Mouse (Mus musculus): Measurements from ENCODE around the gene Arf3. TPM values are rescaled to one million over a fixed set of nuclear protein-coding genes. Genes with fewer than 3 reads are reported as not detected.

The Arf3 gene
- polyA plus RNA-seq, 1 experiment = 72.0 TPM

- Histone ChIP-seq H3ac (ENCODE audit: control insufficient read depth, insufficient read length) (no peak overlapping the region), H3K36me3 (ENCODE audit: control insufficient read depth, insufficient read depth) (no peaks in the 10 kb centered on the region), H3K4me3 (no peak overlapping the region), H3K27me3 (ENCODE audit: control insufficient read depth, insufficient read depth, insufficient read length) (peaks cover 19% of the 10 kb centered on the region), H3K79me2 (ENCODE audit: control insufficient read depth, insufficient read depth) (no peaks in the 10 kb centered on the region), H3K4me2 (ENCODE audit: low read depth) (no peak overlapping the region)
- TF ChIP-seq MYOG (IDR thresholded peaks at IDR 0.05; ENCODE audit: control insufficient read depth in 1 of 3, insufficient read depth in 1 of 3, insufficient read length in 2 of 3, low read depth in 2 of 3) (peak; percentile 31 to 88 (median 78)), TCF3 (IDR thresholded peaks at IDR 0.05; ENCODE audit: insufficient read length, low read depth) (no peak), MYOD1 (IDR thresholded peaks at IDR 0.05; ENCODE audit: control insufficient read depth in 1 of 3, insufficient read length in 2 of 3, low read depth in 2 of 3) (peak in 2 of 3 experiments; percentile 33 to 74)
Measured at GRCm38 (mm10) chr15:98704312-98704711, 58.7 kb downstream of the Arf3 start.

DNA sequence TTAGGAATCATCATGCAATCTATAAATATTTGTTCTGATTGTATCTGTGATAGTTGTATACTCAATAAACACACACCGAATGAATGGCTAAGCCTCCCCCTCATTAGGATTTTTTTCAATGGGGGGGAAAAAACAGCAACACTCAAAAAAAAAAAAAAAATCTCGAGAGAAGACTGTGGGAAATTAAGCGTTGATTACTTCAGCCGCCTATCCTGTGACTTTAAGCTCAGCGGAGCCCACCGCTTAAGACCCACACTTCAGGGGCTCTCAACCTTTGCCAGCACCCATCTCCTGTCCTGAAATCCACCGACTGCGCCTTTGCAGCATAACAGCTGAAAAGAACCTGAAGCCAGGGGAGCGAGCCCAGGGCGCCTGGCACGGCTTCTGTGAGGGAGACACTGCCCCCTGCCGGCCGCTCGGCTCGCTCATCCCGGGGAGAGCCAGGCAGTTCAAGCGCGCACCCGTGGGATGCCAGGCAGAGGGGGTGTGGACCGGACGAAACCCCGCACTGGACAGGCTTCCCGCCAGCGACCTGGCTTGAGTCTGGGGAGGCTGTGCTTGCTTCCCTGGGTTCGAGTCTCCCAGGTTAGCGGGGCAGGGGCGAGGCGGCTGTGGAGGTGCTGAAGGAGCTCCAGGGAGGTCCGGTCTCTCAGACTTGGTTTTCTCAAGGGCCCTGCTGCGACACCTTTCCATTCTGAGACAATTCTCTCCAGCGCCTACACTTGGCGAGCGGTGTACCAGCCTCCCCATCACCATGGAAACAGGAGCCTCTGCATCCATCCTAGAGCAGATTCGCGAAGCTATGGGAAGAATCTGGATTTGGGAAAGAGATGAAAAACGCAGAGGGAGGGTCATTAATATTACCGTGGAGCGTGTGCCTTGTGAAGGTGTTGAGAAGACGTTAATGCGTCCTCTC, 63.6 kb downstream of the Arf3 start:
- Histone ChIP-seq H3K27me3 (ENCODE audit: control insufficient read depth, insufficient read depth, insufficient read length) (peaks cover 19% of the 10 kb centered on the region), H3K4me2 (ENCODE audit: low read depth) (peak overlapping the region; percentile 74), H3ac (ENCODE audit: control insufficient read depth, insufficient read length) (no peak overlapping the region), H3K36me3 (ENCODE audit: control insufficient read depth, insufficient read depth) (no peaks in the 10 kb centered on the region), H3K79me2 (ENCODE audit: control insufficient read depth, insufficient read depth) (no peaks in the 10 kb centered on the region), H3K4me3 (no peak overlapping the region)
- TF ChIP-seq TCF12 (IDR thresholded peaks at IDR 0.05; ENCODE audit: insufficient read depth, poor library complexity, severe bottlenecking) = no peak
- TF ChIP-seq MYOG (IDR thresholded peaks at IDR 0.05; ENCODE audit: control insufficient read depth in 1 of 3, insufficient read depth in 1 of 3, insufficient read length in 2 of 3, low read depth in 2 of 3) = peak in 2 of 3 experiments; percentile 26 to 72
- TF ChIP-seq MAX (IDR thresholded peaks at IDR 0.05; ENCODE audit: low read depth) = no peak
- TF ChIP-seq USF1 (IDR thresholded peaks at IDR 0.05; ENCODE audit: low read depth) = no peak
- TF ChIP-seq MYOD1 (IDR thresholded peaks at IDR 0.05; ENCODE audit: control insufficient read depth in 1 of 3, insufficient read length in 2 of 3, low read depth in 2 of 3) = peak in 2 of 3 experiments; percentile 2 to 35

DNA sequence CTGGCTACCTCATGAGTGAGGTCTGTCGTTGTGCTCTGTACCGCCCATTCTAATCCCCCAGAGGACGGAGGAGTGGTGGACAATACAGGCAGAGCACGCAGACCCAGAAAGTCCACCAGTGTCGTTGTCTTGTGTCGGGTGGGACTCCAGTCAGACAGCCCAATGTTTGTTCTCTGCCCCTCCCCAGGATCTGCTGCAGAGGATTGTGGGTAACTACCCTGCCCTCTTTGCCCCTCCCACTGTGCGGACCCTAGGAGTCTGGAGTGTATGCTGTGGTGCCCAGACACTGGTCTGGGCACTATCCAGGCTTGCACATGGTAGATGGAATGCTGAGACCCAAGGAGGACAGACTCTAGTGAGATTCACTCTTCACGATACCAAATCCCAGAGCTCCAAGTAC, 66.8 kb downstream of the Arf3 start:
- Histone ChIP-seq H3K4me3 (no peak overlapping the region), H3K4me2 (ENCODE audit: low read depth) (no peak overlapping the region), H3K36me3 (ENCODE audit: control insufficient read depth, insufficient read depth) (no peaks in the 10 kb centered on the region)

DNA sequence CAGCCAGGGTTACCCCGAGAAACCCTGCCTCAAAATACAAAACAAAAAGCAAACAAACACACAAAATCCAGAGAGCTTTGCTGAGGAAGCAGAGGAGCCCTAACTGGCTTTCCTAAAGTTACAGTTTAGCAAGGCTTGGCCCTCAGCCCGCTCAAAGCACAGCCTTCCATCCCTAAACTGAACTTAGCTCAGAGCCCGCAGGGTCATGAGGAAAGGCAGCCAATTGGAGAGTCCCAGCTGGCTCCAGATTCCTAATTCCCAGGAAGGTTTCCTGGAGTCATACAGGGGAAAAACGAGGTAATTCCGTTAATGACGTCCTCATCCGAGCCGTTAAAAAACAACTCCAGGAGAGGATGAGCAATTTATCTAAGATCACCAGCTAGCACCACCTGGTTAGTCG, 67.3 kb downstream of the Arf3 start:
- Histone ChIP-seq H3K79me2 (ENCODE audit: control insufficient read depth, insufficient read depth) (no peaks in the 10 kb centered on the region), H3K4me2 (ENCODE audit: low read depth) (no peak overlapping the region), H3ac (ENCODE audit: control insufficient read depth, insufficient read length) (no peak overlapping the region), H3K36me3 (ENCODE audit: control insufficient read depth, insufficient read depth) (no peaks in the 10 kb centered on the region), H3K27me3 (ENCODE audit: control insufficient read depth, insufficient read depth, insufficient read length) (peaks cover 13% of the 10 kb centered on the region), H3K4me3 (no peak overlapping the region)
- TF ChIP-seq TCF3 (IDR thresholded peaks at IDR 0.05; ENCODE audit: insufficient read length, low read depth) = no peak
- TF ChIP-seq MYOD1 (IDR thresholded peaks at IDR 0.05; ENCODE audit: control insufficient read depth in 1 of 3, insufficient read length in 2 of 3, low read depth in 2 of 3) = no peak
- TF ChIP-seq MYOG (IDR thresholded peaks at IDR 0.05; ENCODE audit: control insufficient read depth in 1 of 3, insufficient read depth in 1 of 3, insufficient read length in 2 of 3, low read depth in 2 of 3) = no peak
- no peak for TF ChIP-seq SRF (IDR thresholded peaks at IDR 0.05; ENCODE audit: control insufficient read depth, insufficient read length, low read depth)
- no peak for TF ChIP-seq POLR2AphosphoS2 (IDR thresholded peaks at IDR 0.05; ENCODE audit: insufficient read length, low read depth)
- TF ChIP-seq USF1 (IDR thresholded peaks at IDR 0.05; ENCODE audit: low read depth) = no peak
- TF ChIP-seq POLR2A (IDR thresholded peaks at IDR 0.05; ENCODE audit: insufficient read length, low read depth) = no peak
- no peak for TF ChIP-seq MAX (IDR thresholded peaks at IDR 0.05; ENCODE audit: low read depth)
- no peak for TF ChIP-seq CEBPB (IDR thresholded peaks at IDR 0.05; ENCODE audit: insufficient read depth, poor library complexity, severe bottlenecking)
- no peak for TF ChIP-seq TCF12 (IDR thresholded peaks at IDR 0.05; ENCODE audit: insufficient read depth, poor library complexity, severe bottlenecking)
- TF ChIP-seq REST (IDR thresholded peaks at IDR 0.05; ENCODE audit: insufficient read depth, insufficient read length) = no peak
- no peak for TF ChIP-seq E2F4 (IDR thresholded peaks at IDR 0.05; ENCODE audit: insufficient read depth)

More for the DNA sequence above, 66.8 kb downstream of the Arf3 start:
- H3K27me3 ChIP-seq (ENCODE audit: control insufficient read depth, insufficient read depth, insufficient read length) = peaks cover 18% of the 10 kb centered on the region
- H3ac ChIP-seq (ENCODE audit: control insufficient read depth, insufficient read length) = no peak overlapping the region
- H3K79me2 ChIP-seq (ENCODE audit: control insufficient read depth, insufficient read depth) = no peaks in the 10 kb centered on the region
- TF ChIP-seq USF1 (IDR thresholded peaks at IDR 0.05; ENCODE audit: low read depth) (no peak), MAX (IDR thresholded peaks at IDR 0.05; ENCODE audit: low read depth) (no peak), POLR2A (IDR thresholded peaks at IDR 0.05; ENCODE audit: insufficient read length, low read depth) (no peak), E2F4 (IDR thresholded peaks at IDR 0.05; ENCODE audit: insufficient read depth) (no peak), SRF (IDR thresholded peaks at IDR 0.05; ENCODE audit: control insufficient read depth, insufficient read length, low read depth) (no peak), MYOG (IDR thresholded peaks at IDR 0.05; ENCODE audit: control insufficient read depth in 1 of 3, insufficient read depth in 1 of 3, insufficient read length in 2 of 3, low read depth in 2 of 3) (no peak), TCF12 (IDR thresholded peaks at IDR 0.05; ENCODE audit: insufficient read depth, poor library complexity, severe bottlenecking) (no peak)

GRCm38 (mm10) chr15:98692171-98692715, 70.8 kb downstream of the Arf3 start:
- Histone ChIP-seq H3K27me3 (ENCODE audit: control insufficient read depth, insufficient read depth, insufficient read length) (no peaks in the 10 kb centered on the region), H3K4me3 (no peak overlapping the region), H3K4me2 (ENCODE audit: low read depth) (peak overlapping the region; percentile 59), H3K36me3 (ENCODE audit: control insufficient read depth, insufficient read depth) (no peaks in the 10 kb centered on the region), H3ac (ENCODE audit: control insufficient read depth, insufficient read length) (no peak overlapping the region), H3K79me2 (ENCODE audit: control insufficient read depth, insufficient read depth) (no peaks in the 10 kb centered on the region)
- TF ChIP-seq TCF3 (IDR thresholded peaks at IDR 0.05; ENCODE audit: insufficient read length, low read depth) = no peak
- TF ChIP-seq TCF12 (IDR thresholded peaks at IDR 0.05; ENCODE audit: insufficient read depth, poor library complexity, severe bottlenecking) = no peak
- no peak for TF ChIP-seq CEBPB (IDR thresholded peaks at IDR 0.05; ENCODE audit: insufficient read depth, poor library complexity, severe bottlenecking)
- TF ChIP-seq POLR2AphosphoS2 (IDR thresholded peaks at IDR 0.05; ENCODE audit: insufficient read length, low read depth) = no peak
- TF ChIP-seq POLR2A (IDR thresholded peaks at IDR 0.05; ENCODE audit: insufficient read length, low read depth) = no peak
- no peak for TF ChIP-seq SRF (IDR thresholded peaks at IDR 0.05; ENCODE audit: control insufficient read depth, insufficient read length, low read depth)
- no peak for TF ChIP-seq REST (IDR thresholded peaks at IDR 0.05; ENCODE audit: insufficient read depth, insufficient read length)
- TF ChIP-seq MYOG (IDR thresholded peaks at IDR 0.05; ENCODE audit: control insufficient read depth in 1 of 3, insufficient read depth in 1 of 3, insufficient read length in 2 of 3, low read depth in 2 of 3) = no peak
- no peak for TF ChIP-seq MAX (IDR thresholded peaks at IDR 0.05; ENCODE audit: low read depth)
- TF ChIP-seq MYOD1 (IDR thresholded peaks at IDR 0.05; ENCODE audit: control insufficient read depth in 1 of 3, insufficient read length in 2 of 3, low read depth in 2 of 3) = no peak
- no peak for TF ChIP-seq USF1 (IDR thresholded peaks at IDR 0.05; ENCODE audit: low read depth)
- no peak for TF ChIP-seq E2F4 (IDR thresholded peaks at IDR 0.05; ENCODE audit: insufficient read depth)
